Mouse (Mus musculus) embryo, embryonic 11 days (tissue): ENCODE measurements around the gene Mlec.
"Not testable (repeated sequence)": the region's sequence is repeated elsewhere in the genome, so short reads cannot be mapped to it uniquely, and the experiment has no call there.

Source experiments
- DNase-seq: peaks from one replicate; pipeline ENCODE4 v3.0.0-alpha.2; 2015

Gene Mlec

DNA sequence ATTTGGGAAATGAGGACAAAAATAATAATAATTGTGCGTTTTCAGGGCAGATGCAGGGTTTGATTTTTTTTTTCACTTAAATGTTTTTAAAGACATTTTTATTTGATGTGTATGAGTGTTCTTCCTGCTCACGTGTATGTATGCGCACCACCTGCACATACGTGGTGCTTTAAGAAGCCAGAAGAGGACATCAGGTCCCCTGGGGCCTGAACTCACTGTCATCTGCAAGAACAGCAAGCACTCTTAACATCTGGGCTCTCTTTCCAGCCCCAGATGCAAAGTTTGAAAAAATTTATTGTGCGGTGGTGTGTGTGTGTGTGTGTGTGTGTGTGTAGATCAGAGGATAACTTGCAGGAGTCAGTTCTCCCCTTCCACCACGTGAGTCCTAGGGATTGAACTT lies 19.9 kb upstream of the Mlec start:
- DNase-seq, result no peak

DNA sequence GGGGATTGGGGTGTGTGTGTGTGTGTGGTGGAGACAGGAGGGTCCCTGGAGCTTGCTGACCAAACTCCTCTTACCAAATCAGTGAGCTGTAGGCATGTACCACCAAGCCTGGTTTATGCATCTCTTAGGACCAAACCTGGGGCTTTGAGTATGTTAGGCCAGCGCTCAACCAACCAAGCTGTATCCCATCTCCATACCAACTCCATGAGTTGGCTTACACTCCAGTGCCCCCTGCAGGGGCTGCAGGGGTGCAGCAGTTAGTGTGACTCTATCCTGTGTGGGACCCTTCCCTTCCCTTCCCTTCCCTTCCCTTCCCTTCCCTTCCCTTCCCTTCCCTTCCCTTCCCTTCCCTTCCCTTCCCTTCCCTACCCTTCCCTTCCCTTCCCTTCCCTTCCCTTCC lies 16.6 kb upstream of the Mlec start:
- DNase-seq, result no peak

GRCm38 (mm10) chr5:115170150-115170549 lies 12.2 kb upstream of the Mlec start:
- no peak for DNase-seq

- no peak for DNase-seq
Measured at GRCm38 (mm10) chr5:115168641-115169415, 10.8 kb upstream of the Mlec start.

GRCm38 (mm10) chr5:115167396-115167795 lies 9.4 kb upstream of the Mlec start:
- no peak for DNase-seq

DNA sequence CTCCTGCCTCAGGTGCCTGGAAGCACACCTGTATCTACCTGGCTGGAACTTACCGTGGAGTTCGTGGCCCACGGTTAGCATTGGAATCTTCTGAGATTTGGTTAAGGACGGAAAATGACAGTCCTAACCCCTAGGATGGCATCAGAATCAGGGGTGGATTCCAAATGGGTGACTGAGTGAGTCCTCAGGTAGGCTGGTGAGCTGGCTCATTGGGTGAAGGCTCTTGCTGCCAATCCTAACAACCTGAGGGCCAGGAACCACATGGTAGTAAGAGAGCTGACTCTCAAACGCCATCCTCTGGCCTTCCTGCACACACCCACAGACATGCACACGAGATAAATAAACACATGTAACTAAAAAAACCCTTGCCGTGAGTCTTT lies 8.8 kb upstream of the Mlec start:
- DNase-seq, result no peak

DNA sequence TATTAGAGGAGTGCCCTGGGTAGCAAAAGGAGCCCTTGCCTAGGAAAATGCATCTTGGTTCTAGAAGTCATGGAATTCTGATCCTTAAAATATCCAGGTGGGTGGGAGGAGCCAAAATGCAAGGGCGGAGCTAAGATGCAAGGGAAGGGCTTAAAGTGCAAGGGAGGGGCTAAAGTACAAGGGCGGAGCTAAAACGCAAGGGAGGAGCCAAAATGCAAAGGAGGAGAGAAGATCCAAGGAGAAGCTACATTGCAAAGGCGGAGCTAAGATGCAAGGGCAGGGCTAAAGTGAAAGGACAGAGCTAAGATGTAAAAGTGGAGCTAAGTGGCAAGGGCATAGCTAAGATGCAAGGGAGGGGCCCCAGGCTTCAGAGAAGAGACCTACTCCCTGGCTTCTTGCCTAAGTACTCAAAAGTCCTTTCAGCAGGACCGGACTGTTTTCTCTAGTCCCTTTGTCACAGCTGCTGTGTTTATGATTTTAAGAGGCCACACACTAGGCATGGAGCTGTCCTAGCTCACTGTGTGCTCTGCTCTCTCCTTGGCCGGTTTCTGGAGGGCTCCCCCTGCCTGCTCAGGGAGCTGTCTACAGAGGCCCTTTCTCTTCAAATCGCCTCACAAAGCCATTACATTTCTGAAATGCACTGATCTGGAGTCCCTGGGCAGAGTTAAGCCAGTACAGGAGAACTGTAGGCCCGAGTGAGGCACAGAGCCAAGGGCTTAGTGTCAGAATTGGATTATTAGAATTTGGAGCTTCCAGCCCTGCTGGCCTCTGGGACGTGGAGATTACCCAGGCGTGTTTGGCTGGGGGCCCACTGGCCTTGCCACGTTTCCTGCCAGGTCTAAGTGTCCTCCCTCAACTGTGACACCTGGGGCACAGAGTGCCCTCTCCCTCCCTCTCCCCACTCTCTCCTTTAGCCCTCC lies 8.2 kb upstream of the Mlec start:
- DNase-seq, result no peak

DNA sequence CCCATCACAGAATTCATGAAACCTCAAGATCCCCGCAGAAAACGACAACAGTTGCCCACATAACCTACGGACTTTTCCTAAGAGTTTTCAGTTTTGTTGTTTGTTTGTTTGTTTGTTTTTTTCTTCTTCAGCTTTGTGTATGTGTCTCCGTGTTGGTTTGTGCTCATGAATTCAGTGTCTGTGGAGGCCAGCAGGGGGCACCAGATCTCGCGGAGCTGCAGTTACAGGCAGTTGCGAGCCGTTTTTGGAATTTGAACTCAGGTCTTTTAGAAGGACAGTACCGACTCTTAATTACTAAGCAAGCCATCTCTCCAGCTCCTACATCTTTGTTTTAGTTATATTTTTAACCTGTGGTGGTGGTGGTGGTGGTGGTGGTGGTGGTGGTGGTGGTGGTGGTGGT lies 7.4 kb upstream of the Mlec start:
- DNase-seq, result no peak

GRCm38 (mm10) chr5:115164446-115164845 lies 6.5 kb upstream of the Mlec start:
- DNase-seq, result not testable (repeated sequence)

GRCm38 (mm10) chr5:115163563-115163962 lies 5.6 kb upstream of the Mlec start:
- peak; percentile 60 for DNase-seq

DNA sequence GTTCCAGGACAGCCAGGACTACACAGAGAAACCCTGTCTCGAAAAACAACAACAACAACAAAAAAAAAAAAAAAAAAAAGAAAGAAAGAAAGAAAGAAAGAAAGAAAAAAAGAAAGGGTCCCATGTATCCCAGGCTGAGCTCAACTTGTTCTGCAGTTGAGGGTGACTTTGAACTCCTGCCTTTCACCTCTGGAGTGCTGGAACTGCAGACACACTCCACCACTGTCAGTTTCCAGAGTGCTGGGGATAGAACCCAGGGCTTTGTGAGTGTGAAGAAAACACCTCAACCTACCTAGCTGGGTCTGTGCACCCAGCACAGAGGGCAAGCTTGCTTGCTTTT lies 3.9 kb upstream of the Mlec start:
- not testable (repeated sequence) for DNase-seq

- peak; percentile 43 for DNase-seq
Measured at GRCm38 (mm10) chr5:115161064-115161939, 3.3 kb upstream of the Mlec start.

- DNase-seq, result no peak
Measured at GRCm38 (mm10) chr5:115160655-115161054, 2.7 kb upstream of the Mlec start.

DNA sequence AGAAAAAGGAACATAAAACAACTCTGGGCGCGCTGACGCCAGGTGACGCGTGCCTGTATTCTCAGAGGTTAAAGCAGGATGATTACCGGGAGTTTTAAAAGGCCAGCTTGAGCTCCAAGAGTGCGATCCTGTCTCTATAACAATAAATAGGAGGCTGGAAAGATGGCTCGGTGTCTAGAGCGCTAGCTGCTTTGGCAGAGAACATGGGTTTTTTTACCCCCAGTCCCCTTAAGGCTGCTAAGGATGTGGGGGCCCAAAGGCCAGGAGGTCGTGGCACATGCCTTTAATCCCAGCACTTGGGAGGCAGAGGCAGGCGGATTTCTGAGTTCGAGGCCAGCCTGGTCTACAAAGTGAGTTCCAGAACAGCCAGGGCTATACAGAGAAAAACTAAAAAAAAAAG lies 1.2 kb upstream of the Mlec start:
- no peak for DNase-seq

DNA sequence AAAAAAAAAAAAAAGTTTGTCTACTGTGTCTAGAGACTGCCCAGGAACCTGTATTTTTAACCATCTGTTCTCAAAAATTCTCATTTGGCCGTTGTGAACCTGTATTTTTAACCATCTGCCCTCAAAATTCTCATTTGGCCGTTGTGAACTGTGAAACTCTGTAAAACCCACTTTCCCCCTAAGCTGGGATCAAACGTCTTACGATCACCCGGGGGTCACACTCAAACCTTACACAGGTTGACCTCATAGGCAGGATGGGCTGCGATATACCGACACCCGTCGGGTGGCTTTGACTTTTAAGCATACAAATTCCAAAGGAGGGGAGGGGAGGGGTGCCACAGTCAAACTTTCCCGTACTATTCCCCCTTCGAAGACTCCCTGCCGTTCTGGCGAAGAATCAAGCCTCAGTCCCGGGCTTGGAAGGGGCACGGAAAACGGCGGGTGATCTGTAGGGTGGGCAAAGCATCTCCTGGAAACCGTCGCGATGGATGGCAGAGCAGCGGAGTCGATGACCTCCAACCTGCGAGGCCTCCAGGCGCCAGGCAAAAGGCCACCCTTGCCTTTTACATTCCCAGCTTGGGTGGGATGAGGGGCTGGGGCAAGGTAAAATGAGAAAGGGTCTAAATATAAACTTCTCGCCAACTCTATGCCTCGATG lies 918 bp downstream of the Mlec start:
- DNase-seq, result peak; percentile 60

DNA sequence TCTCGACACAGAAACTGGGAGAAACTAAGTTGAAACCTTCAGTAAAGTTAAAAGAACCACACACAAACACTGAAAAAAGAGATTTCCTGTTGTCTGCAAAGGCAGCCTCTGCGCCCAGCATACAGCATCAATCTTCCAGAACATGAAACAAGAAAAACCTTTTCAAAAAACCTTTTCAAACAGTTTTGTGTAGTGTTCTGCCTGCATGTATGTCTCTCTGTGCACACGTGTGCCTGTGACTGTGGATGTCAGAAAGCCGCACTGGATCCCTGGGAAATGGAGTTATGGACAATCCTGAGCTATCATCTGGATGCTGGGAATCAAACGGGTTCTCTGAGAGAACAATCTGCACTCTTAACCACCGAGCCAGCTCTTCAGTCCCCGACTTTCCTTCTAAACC lies 1.6 kb downstream of the Mlec start:
- no peak for DNase-seq

- DNase-seq, result no peak
Measured at GRCm38 (mm10) chr5:115155831-115156230, 2.1 kb downstream of the Mlec start.

DNA sequence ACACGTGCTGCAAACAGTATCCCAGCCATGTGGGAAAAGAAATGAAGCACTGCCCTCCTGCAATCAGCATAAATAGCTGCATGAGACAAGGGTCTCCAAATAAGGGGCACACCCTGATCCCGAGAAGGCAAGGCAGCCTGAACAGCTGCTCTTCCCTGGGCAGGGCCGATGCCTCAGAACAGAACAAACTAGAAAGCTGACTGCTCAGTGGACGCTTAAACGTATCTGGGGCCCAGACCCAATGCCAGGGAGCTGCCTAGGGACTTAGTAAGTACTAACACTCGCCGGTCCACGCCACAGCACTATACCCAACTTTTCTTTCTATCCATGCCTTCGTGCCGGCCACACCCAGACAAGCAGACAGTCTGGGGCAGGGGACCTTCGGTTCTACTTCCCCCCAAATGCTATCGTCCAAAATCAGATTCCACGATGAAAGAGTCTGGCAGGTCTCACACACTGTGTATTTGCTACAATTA lies 2.8 kb downstream of the Mlec start:
- no peak for DNase-seq

DNA sequence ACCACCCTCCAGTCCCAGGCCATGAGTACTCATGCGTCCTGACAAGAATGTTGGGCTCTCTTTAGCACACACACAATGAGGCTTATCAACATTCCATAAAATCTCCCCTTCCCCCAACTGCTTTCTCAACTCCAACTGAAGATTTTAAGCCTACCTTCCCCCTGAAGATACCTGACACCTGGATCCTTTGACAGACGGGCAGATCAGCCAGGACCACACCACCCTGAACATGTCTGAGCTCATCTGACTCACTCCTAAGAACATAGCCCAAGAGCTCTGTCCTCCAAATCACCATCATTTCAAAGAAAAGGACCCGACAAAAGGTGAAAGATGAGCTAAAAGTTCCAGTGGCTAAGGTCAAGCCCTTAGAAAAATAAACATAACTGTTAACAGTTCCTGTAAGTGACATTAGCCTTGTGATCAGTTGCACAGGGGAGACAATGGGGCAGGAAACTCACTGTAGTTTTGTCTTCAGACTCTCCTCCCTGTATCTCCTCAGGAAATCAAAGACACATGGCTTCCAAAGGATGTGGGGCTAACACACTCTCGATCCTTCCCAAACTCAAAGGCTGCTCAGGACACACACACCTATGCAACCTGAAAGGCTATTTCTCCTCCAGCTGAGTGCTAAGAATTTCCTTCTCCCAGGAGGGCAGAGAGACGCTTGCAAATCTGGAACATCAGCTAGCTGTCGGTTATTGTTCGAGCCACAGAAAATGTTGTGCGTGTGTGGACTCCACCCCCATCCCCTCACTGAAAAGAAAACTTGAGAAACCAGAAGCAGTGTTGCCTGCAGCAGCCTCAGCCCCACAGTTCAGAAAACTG lies 5.6 kb downstream of the Mlec start:
- no peak for DNase-seq

- DNase-seq, result no peak
Measured at GRCm38 (mm10) chr5:115151457-115151856, 6.5 kb downstream of the Mlec start.

DNA sequence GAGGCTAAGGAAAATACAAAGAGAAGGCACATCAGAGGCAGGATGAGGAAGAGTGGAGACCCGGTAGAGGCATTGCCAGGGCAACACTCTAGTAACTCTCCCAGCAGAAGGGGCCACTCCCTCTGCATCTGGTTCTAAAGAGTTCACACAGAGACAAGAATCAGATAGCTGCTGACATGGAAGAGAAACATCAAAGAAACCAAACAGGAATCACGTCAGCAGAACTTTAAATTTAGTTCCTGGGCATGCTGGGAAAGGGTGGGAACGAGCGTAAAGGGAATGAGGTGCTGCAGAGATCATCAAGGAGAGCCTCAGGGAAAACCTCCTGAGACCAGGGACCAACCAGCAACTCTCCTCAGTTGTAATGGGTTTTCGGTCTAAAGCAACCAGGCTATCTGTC lies 7.0 kb downstream of the Mlec start:
- no peak for DNase-seq
